Mouse (Mus musculus) megakaryocyte-erythroid progenitor cell, adult 5-6 weeks (primary cell): ENCODE measurements around the gene Rrbp1. TPM values are rescaled to one million over a fixed set of nuclear protein-coding genes. Genes with fewer than 3 reads are reported as not detected.

ENCODE experiments used
- ATAC-seq: replicated peaks from 2 replicates; pipeline ENCODE4 v1.8.0; 2016; ENCODE audit warnings: mild to moderate bottlenecking, inconsistent platforms; ENCODE audit not compliant: severe bottlenecking, poor library complexity, low FRiP score, low TSS enrichment
- total RNA-seq, 2 experiments: library from RNA; stranded (forward) in 1 of 2; stranded (reverse) in 1 of 2; fragments of 200-1000, 215-1000 nt in 1 of 2; fragments of >200 nt in 1 of 2; fragmentation: Nextera tagmentation in 1 of 2; gene quantifications; 2 replicates each; pipeline ENCODE4 v1.2.3; 2014 to 2017

Rrbp1 gene
- total RNA-seq, 2 experiments from 2014 or later: 91.8 to 111 TPM

DNA sequence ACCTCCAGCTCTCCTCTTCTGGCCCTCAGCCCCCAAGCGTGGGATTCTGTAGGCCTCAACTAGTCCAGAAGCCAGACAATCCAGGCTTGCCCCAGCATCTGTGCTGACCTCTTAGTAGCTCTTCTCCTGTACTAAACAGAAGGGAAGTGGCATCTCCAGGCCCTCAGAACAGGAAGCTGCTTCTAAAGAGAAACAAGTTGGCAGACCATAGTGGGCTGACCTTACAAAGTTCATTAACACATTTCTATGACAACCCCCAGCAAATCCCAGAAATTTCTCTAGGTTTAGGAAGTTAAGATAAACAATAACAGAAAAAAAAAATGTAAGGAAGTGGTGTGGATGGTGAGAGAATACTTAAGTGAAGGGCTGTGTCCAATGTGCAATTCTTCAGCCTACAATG is 2.0 kb downstream of the Rrbp1 start:
- ATAC-seq: no peak

GRCm38 (mm10) chr2:144007211-144007610 is 3.9 kb downstream of the Rrbp1 start:
- ATAC-seq: no peak

DNA sequence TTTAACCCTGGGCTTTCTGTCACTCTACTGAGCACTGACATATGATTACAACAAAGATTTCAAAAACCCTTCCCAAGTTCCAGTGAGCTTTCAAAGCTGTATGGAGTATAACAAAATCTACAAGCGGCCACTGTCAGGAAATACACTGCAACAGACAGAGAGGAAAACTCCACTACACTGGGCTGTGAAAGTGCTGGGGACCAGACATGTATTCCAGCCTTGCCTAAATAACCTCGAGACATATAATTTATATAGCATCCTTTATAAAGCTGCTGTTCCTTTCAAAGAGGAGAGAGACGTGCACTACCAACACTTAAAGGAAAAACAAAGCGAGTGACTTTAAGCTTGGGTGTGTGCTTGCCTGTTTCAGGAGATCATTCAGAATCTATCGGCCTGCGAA is 4.4 kb downstream of the Rrbp1 start:
- ATAC-seq: no peak

GRCm38 (mm10) chr2:144005166-144005955 is 5.7 kb downstream of the Rrbp1 start:
- no peak for ATAC-seq

DNA sequence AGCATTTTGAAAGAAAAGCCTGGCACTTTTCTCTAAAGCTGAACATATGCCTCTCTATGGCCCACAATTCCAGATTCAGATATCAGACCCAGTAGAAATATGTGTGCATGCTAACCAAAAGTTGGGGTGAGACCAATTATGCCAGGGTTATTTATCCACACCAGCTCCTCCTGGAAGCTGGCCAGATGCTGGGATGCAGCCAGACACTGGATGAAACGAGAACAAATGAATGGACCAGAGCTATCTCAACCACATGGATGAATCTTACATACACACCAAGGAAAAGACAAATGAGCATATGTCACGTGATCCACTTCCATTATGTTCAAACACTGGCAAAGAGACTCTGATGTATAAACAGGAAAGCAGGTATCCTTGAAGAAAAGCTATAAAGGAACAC is 7.5 kb downstream of the Rrbp1 start:
- ATAC-seq: no peak

DNA sequence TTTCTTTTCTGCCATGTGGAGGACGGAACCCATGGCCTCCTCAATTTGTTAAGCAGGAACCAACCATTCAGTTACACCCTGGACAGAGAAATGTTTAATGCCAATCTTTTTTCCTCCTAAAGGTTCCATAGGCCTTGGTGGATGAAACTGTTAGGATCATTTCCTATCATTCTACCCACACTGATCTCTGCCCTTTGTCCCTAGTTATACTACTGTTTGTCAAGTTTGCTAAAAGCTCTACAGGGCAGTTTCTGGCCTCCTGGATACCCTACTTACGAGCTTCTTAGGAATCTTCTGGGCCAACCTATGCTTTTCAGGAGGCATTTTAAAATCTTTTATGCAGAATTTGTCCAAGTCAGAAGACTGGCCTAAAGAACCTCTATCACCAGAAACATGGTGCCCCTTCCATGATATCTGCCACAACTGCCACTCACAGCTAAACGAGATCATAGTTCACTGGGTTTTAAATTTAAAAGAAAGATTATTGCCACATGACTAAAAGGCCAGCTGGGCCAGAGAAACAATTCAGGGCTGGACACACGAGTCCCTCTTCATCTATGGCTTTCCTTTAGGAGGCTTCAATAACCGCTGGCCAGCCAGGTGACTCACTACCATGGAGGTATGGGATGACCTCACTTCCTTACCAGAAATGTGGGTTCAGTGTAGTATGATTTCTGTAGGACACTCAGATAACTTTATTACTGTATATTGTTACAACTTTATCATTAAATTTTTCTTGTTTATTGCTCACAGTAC is 8.7 kb downstream of the Rrbp1 start:
- no peak for ATAC-seq

- no peak for ATAC-seq
These were observed 18.1 kb downstream of the Rrbp1 start for GRCm38 (mm10) chr2:143992977-143993376.

GRCm38 (mm10) chr2:143991964-143992672 is 18.9 kb downstream of the Rrbp1 start:
- ATAC-seq: no peak

- ATAC-seq: no peak
These were observed 20.1 kb downstream of the Rrbp1 start for GRCm38 (mm10) chr2:143990997-143991396.

DNA sequence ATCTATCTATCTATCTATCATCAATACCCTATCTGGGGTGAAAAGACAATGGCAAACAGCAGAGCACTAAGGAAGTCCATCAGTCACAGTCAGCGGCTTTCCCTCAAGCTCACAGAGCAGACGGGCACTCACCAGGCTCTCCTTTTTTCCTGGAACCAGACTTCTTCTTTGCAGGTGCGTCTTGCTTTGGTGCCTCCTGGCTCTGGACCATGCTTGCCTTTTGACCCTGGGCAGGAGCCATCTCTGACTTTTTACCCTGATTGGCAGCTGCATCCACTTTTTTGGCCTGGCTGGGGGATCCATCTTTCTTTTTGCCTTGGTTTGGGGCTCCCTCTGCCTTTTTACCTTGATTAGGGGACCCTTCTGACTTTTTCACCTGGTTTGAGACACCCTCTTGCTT is 23.0 kb downstream of the Rrbp1 start:
- ATAC-seq: no peak

GRCm38 (mm10) chr2:143987485-143987884 is 23.6 kb downstream of the Rrbp1 start:
- no peak for ATAC-seq

- no peak for ATAC-seq
These were observed 27.6 kb downstream of the Rrbp1 start for GRCm38 (mm10) chr2:143983482-143983881.

- ATAC-seq: no peak
These were observed 28.2 kb downstream of the Rrbp1 start for GRCm38 (mm10) chr2:143982901-143983300.

GRCm38 (mm10) chr2:143982152-143982551 is 28.9 kb downstream of the Rrbp1 start:
- ATAC-seq: no peak

DNA sequence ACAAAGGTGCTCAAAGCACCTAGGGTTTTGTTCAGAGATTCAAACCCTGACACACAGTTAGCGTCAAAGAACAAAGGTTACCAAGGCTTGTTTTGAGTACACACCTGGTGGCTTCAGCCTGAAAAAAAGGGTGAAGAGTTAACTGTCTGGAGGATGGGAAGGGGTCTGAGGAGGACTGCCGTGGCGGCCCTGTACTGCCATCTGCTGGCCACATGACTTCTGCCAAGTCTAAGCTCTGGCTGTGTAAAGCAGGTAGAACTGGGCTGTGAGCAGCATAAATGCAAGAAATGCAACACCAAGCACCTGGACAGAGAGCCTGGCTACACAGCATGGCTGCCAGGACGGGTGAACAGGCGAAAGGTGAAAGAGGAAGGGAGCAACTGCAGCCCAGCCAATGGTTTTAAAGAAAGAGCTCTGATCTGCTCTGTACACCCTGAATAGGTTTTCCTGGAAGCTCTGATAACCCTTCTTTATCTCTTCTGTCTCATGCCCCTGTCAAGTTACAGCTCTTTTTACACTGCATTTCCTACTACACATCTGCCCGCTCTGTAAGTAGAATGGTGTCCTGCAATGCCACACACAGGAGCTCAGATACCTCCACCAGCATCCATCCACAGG is 30.2 kb downstream of the Rrbp1 start:
- ATAC-seq: peak; percentile 85

- ATAC-seq: no peak
These were observed 32.5 kb downstream of the Rrbp1 start for GRCm38 (mm10) chr2:143978444-143979147.

DNA sequence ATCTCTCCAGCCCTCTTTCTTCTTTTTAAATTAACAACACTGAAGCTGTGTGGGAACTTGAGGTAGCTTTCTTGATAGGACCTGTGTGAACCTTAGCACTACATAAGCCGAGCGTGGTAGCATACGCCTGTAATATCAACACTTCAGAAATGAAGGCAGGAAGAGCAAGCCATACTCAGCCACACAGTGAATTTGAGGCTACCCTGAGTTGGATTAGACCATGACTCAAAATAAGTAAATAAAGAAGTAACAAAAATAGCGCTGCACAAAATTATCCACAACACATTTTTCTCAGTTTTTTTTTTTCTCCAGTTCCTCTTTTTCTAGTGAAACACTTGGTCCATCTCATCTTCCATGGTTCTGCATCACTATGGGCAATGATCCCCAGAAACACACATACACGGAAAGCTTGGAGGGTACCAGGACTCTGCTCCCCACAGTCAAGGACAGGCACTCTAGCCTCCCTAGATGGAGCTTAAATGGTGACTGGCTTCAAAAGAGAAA is 35.9 kb downstream of the Rrbp1 start:
- no peak for ATAC-seq

GRCm38 (mm10) chr2:143973161-143973560 is 37.9 kb downstream of the Rrbp1 start:
- ATAC-seq: no peak

- ATAC-seq: no peak
These were observed 39.2 kb downstream of the Rrbp1 start for GRCm38 (mm10) chr2:143971887-143972286.
